Mouse (Mus musculus): ENCODE measurements around the gene Ccdc163.

The Ccdc163 gene

DNA sequence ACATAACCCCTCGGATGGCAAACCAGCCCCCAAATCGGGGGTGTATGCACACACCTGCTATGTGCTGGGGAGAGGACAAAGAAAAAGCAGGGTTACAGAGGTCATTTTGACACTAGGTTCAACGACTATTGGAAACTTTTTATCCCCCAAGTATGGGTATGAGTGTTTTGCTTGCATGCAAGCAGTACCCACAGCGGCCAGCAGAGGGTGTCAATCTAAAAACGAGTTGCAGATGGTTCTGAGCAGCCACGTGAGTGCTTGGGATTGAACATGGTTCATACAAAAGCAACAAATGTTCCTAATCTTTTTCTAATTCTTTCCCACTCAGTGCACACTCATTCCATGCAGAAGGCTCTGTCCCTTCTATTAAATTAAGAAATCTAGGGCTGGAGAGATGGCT lies 4.5 kb upstream of the Ccdc163 start:
- DNase-seq (ENCODE audit: low spot score): peak; percentile 75

DNA sequence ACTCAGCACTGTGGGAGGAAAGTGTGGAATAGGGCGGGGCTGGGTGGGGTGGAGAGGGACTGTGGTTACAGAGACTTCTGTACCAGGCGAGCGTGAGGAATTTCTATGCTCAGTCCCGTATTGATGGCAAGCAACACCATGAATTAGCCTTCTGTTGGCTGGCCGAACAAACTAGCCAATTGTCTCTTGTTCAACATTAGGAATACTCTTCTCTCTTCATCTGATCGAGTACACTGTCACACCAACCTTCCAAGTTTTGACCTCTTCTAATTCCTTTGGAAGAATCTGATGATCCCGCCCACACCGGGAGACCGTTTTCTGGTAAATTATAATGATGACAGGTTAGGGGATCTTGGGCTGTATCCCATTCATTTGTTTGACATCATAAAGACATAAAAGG lies 643 bp upstream of the Ccdc163 start:
- DNase-seq (ENCODE audit: low spot score): no peak

DNA sequence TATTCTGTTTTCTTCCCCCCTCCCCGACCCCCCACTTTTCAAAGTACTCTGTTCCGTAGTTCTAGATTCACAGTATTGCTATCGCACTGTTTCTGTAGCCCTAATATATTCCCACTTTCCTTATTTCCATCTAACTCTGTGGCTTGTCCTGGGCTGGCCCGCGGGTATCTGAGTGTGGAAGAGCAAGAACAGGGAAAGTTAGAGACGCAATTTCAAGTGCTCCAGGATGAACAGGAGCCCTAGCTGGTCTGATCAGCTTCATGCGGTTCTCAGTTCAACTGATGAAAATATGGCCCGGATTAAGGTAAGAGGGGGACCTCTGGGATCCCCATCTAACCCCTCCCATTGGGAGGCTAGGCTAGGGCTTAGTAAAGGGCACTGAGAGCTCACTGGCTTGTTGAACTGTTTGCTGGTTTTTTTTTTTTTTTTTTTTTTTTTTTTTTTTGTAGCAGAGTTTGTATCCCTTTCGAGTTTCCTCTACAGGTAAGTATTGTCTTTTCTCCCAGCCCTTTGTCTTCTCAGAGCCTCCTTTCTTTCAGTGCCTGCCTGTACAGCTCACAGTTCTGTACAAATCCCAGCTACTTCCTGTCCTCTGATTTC lies 582 bp downstream of the Ccdc163 start:
- no peak for DNase-seq (ENCODE audit: low spot score)

DNA sequence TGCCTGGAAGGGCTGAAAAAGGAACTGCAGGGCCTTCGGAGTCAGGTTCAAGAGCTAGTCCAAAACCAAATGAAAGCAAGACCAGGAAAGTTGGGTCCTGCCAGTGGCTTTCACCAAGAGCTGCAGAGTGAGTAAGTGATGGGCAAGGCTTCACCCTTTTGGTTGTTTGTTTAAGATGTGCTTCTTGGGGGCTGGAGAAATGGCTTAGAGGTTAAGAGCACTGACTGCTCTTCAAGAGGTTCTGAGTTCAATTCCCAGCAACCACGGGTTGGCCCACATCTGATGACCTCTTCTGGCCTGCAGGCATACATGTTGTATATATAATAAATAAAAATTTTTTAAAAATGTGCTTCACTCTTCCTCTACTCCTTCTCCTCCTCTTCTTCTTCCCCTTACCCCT lies 1.8 kb downstream of the Ccdc163 start:
- no peak for DNase-seq (ENCODE audit: low spot score)

DNA sequence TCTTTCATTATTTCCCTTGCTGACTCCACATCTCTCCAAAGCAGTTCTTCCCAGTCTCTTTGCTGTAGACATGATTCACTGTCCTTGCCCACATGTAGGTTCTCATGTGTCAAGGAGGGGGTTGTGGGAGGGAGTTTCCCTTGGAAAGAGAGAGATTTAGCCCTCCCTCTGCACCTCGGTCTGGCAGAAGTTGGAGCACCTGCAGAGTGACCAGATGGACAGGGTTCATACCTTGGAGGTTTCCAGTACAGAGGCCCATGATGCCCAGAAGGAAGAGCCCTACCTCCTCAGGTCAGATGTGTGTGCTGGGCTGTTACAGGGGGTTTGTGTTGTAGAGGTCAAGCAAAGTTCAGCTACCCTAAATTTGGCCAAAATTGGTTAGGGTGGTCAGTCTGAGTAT lies 4.2 kb downstream of the Ccdc163 start:
- DNase-seq (ENCODE audit: low spot score): no peak

DNA sequence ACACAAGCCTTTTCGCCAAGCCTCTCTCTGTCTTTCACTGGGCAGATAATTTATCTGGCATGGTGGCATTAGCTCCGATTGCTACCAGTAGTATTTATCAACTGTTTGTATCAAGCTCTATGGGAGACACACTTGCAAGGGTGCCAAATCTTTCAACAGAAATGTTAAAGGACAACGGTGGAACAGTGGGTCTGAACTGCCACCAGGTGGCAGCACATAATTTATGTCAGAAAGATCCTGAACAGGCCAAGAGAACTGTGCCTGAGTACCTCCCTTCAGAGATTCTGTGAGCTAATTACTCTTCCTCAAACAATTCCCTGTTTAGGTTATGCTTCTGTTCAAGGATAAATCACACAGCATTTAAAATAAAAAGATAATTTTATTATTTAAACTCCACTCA lies 11.1 kb downstream of the Ccdc163 start:
- peak; percentile 47 for DNase-seq (ENCODE audit: low spot score)

DNA sequence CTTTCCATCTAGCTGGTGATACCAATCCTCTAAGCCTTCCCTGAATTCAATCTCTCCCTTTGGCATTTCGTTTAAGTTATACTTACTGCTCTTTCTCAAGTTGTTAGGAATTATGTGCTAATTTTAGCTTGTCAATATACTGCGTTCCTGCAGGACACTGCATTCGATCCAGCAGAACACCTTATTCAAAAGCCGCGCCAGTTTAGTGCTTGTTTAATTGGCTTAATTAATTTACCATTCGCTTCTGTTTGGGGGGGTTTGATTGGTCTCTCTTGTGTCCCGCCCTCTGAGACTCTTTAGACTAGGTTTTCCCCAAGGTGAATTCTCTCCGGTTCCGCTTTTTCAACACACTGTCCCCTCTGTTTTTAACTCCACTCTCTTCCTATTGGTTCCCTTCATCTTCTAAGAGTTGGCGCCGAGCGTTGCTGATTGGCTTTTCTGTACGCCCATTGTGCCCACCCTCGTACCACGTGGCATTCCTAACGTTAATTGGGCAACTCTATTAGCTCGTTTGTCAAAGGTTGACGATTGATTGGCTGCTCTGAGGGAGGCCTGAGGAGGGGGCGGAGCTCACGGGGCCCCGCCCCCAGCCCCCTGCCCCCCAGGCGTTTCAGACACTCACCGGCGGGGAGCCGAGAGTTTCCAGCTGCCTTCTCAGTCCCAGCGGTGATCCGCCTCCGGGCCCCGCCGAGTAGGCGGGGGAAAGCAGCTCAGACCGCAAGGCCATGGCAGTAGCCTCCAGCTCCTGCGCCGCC lies 12.2 kb downstream of the Ccdc163 start, which contains the start of gene Tesk2:
Tesk2 (plus strand) TSS at position 606 of the 755 bp plus-strand sequence.
- peak; percentile 69 for DNase-seq (ENCODE audit: low spot score)

DNA sequence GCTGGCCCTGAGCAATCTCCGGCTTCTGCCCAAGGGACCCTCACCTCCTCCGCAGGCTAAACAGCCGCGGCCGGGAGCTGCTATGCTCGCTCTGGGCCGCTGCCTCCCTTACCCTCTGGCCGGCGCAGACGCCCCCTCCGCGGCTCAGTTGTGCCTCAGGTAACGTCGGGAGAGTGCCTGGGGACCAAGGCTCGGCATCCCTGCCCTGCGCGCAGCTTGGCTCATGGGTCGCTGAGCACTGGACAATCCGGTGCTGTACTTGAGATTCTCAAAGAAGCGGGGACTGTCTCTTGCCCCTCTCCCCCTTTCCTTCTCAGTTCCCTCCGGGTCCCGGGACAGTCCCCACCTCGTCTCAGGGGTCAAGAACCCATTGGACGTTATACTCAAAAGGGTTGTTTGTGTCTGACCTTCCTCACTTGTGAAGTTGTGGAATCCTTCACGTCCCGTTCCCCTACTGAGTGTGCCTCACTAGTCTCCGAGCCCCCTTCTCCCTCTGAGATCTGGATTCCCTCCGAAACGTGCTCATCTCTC lies 12.9 kb downstream of the Ccdc163 start:
- DNase-seq (ENCODE audit: low spot score): no peak

DNA sequence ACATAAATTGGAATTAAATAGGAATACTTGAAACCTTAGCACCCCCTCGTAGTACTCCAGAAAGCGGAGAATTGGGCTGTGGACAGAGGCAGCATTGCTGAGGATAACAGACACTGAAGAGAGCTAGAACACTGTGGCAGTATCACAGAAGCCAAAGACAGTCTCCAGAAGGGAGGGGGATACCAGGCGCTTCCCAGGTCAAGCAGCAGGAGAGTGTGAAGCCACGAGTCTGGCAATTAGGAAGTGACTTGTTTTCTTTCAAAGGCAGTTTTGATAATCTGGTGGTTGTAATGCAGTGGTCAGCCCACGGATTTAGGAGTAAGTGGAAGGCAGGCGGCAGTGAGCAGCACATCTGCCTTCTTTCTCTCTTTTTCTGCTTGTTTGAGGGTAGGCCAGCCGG lies 13.9 kb downstream of the Ccdc163 start:
- DNase-seq (ENCODE audit: low spot score): no peak

DNA sequence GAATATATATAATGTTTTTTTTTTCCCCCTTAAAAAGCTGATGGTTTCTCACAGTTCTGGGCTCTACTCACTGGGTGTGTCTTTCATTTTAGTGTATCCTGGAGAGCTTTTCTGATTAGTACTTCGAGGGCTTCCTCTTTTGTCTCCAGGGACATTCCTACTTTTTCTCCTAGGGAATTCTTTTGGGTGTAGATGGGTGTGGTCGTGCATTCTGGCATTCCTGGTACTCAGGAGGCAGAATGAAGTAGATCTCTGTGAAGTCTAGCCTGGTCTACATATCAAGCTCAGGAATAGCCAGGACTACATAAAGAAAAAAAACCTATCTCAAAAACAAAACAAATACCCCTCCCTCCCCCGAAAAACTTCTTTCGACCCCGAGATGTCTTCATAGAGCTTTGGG lies 17.1 kb downstream of the Ccdc163 start:
- DNase-seq (ENCODE audit: low spot score): no peak

DNA sequence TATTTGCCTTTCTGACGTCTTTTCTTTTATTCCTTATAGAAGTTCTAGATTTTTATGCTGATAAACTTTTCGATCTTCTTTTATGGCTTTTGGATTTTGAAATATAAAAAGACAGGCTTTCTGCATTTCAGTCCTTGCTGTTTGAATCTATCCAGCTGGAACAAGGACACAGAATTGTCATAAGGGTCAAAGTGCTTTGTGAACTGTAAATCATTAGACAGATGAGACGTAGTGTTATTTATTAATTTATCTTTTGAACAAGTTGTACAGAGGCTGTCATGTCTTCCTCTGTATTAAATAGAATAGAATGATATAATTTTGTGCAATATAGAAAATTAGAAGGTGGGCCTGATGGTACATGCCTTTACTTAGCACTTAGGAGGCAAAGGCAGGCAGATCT lies 19.1 kb downstream of the Ccdc163 start:
- no peak for DNase-seq (ENCODE audit: low spot score)

DNA sequence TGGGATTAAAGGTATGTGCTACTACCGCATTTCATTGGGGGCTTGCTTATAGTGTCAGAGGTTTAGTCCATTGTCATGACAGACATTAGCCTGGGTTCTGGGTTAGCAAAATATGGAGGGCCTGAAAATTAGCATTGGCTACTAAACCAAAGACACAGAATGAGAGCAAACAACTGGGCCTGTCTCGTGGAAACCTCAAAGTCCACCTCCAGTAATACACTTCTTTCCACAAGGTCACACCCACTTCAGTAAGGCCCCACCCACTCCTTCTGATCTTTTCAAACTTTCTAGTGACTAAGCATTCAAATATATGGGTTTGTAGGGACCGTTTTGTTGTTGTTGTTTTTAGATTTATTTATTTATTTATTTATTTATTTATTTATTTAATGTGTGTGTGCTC lies 21.2 kb downstream of the Ccdc163 start:
- no peak for DNase-seq (ENCODE audit: low spot score)

DNA sequence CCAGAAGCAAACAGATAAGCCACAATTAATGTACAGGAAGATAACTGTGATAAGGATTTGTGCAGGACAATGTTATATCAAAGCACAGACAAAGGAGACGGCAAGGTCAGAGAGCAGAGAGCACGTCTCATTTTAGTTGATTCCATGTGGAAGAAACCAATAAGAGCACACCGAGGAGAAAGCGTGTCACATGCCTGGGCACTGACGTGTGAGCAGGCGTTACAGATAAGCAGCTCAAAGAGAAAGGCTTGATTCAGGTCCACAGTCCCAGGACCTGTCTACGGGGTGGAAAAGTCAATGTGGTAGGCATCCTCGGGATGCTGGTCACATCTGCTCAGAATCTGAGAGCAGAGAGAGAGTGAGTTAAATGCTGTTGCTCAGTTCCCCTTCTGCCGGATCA lies 22.8 kb downstream of the Ccdc163 start:
- DNase-seq (ENCODE audit: low spot score): no peak

DNA sequence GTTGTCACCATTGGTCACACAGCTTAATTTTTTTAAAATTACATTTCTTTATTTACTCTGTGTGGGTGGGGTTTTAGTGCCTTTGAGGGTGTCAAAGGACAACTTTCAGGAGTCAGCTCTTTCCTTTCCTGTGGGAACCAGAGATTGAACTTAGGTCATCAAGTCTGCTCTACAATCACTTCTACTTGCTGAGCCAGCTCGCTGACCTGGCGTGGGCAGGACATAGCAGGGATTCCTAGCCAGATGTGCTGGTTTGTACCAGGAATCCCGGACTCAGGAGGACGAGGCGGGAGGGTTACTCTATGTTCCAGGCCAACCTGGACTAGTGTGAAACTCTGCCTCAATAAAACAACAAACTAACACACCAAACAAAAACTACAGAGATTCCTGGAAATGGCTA lies 24.0 kb downstream of the Ccdc163 start:
- DNase-seq (ENCODE audit: low spot score): no peak

DNA sequence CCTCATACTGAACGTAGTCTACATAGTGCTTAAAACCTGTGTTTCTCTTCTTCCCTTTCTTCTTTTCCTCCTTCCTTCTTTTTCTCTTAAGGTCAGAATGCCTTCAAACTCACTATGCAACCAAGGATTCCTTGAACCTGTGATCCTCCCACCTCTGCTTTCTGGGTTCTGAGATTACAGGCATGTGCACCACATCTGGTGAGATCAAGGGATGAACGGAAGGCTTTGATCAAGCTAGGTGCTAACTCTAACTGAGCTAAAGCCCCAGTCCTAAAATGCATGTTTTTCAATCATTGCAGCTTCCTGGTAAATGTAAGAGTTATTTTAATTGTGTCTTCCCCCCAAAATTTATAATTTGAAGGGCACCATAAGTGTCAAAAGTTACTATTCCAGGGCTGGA lies 26.7 kb downstream of the Ccdc163 start:
- DNase-seq (ENCODE audit: low spot score): no peak

DNA sequence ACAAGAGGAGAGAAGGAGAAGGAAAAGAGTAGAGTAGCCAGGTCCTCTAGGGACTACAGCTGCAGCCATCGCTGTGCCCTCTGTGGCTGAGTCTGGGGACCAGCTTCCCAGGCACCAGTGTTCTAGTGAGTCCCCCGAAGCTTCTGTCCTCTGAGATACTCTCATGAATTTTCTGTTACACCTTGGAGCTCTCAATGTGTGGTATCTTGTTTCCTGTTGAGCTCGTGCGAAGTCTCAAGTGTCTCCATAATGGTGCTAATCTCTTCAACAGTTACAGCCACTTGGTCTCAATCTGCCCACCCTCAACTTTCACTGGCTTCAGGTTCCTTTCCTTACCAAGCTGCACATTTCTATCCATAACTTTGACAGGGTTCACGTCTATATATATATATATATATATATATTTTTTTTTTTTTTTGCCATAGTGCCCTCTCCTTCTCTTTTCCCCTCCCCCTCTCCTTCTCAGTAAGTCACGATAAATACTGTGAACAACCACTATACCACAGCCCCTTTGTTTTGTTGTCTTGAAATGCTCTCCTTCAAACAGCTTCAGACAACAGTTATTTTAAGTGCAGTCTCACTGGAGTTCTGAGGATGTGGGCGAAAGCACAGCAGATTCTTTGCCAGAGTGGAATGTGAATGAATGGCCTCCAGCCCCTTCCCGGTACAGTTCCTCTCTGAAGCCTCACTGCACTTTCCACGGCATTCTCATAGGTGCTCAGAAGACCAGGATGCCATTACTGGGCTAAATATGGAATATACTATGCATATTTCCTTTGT lies 30.9 kb downstream of the Ccdc163 start:
- no peak for DNase-seq (ENCODE audit: low spot score)

DNA sequence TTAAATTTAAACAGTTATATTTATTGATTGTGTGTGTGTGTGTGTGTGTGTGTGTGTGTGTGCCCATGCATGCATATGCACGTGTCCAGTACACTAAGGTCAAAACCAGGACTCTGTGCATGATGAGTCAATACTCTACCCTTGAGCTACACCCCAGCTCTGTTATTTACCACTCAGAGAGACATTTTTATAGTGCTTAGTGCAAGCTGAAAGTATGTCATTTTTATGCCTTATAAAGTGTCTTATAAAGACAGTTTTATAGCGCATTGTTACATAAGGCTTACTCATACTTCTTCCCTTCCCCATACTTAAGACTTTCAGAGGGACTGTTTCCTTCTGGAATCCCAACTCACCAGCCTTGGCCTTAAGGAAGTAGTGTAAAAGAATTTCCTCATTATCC lies 41.4 kb downstream of the Ccdc163 start:
- no peak for DNase-seq (ENCODE audit: low spot score)

DNA sequence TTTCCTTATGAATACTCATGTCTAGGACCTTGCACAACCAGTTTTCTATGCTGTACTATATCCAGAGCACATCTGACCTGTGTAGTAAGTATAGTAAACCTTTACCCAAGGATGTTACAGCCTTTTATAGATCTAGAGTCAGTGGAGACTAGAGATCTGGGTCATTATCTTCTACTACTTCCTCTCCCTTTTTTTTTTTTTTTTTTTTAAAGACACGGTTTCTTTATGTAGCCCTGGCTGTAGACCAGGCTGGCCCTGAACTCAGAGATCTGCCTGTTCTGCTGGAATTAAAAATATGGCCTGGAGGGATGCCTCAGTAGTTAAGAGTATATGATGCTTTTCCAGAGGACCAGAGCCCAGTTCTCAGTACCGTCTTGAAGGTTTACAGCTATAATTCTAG lies 53.6 kb downstream of the Ccdc163 start:
- no peak for DNase-seq (ENCODE audit: low spot score)

DNA sequence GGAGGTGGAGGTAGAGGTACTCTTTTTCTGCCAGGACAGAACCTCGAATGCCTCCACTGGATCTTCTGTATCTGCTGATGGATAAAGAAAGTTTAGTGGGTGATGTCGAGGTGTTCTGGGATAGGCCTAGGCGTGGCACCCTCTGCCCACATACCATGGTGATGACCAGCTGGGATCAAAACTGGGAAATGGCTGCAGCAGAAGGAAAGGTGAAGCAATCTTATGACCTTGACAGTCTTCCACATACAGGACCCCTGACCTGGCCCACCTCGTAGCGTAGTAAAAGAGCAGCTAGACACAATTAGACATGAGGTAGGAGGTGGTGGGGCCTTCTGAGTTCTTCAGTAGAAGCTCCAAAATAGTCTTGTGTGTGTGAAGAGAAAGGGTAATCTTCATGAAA lies 55.7 kb downstream of the Ccdc163 start:
- no peak for DNase-seq (ENCODE audit: low spot score)

DNA sequence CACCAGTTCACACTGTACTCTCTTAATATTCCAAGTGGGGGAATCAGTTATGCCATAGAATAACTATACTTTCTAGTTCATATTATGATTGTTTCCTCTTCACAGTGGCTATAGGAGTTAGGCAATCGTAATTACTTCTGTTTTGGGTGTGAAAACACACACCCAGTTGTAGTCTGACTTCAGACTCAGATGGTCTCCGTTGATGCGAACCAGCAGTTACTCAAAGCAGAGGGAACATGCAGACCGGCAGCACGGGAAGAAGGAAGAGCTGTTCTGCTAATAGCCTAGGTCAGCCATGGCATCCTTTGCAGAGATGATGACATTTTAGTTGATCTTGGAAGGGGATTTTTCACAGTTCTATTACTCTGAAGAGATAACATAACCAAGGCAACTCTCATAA lies 60.2 kb downstream of the Ccdc163 start:
- no peak for DNase-seq (ENCODE audit: low spot score)

DNA sequence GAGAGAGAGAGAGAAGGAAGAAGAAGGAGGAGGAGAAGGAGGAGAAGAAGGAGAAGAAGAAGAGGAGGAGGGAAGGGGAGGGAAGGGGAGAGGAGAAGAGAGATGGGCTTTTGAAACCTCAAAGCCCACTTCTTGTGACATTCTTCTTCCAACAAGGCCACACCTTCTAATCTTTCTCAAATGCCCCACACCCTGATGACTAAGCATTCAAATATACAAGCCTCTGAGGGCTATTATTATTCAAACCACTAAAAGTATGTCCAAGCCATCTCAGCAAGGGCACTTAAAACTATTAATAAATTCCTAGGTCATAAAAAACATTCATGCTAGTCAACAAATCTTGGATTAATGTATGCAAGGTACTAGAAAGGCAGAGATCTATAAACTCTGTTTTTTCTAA lies 60.8 kb downstream of the Ccdc163 start:
- DNase-seq (ENCODE audit: low spot score): no peak

DNA sequence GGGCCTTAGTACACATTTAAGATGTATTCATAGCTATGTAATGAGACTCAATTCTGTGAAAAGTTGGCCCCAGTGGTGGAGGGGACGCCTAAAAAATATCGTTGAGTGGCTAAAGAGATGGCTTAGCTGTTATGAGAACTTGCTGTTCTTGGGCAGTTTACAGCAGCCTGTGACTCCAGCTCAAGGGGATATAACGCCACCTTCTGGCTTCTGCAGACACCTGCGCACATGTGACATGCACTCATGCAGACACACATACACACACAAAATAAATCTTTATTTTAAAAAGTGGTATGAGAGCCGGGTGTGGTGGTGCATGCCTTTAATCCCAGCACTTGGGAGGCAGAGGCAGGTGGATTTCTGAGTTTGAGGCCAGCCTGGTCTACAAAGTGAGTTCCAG lies 68.1 kb downstream of the Ccdc163 start:
- no peak for DNase-seq (ENCODE audit: low spot score)

DNA sequence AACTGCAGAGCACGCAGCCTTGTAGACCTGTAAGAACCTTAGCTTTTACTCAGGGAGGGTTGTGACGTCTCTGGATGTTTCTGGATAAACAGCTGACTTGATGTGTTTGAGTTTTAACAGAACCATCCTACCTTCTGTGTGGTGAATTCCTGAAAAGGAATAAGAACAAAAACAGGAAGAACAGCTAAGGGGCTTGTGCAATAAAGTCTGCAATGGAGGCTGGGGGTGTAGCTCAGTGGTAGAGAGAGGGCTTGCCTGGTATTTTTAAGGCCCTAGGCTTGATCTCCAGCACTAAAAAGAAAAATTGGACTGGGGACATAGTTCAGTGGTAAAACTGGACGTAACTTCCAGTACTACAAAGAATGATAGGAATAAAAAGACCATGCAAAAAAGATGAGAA lies 68.8 kb downstream of the Ccdc163 start:
- DNase-seq (ENCODE audit: low spot score): no peak
